Mouse (Mus musculus): ENCODE data around the gene Plekhg2.
A peak's percentile ranks its signal among the peaks of the same experiment; 100 is the strongest.

Gene Plekhg2

DNA sequence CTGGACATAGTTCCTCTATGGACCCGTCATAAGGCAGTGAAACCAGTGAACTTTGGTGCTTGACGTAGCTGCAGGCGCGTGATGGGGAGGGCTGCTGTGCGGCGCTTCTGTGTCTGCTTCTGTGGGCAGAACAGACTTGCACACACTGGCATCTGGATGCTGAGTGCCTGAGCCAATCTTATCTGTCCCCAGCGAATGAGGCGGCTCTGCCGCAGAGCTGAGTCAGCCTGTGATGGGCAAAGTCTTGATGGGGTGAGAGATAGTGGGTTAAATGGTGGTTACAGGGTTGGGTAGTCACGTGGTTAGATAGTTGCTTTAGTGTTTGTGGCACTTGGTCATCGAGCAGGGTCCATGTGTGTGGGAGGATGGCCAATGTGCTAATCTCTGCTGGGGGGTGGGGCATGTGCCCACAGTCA lies 10.6 kb upstream of the Plekhg2 start:
- peak; percentile 70 to 77 for DNase-seq (ENCODE audit: low spot score in 2 of 2)

DNA sequence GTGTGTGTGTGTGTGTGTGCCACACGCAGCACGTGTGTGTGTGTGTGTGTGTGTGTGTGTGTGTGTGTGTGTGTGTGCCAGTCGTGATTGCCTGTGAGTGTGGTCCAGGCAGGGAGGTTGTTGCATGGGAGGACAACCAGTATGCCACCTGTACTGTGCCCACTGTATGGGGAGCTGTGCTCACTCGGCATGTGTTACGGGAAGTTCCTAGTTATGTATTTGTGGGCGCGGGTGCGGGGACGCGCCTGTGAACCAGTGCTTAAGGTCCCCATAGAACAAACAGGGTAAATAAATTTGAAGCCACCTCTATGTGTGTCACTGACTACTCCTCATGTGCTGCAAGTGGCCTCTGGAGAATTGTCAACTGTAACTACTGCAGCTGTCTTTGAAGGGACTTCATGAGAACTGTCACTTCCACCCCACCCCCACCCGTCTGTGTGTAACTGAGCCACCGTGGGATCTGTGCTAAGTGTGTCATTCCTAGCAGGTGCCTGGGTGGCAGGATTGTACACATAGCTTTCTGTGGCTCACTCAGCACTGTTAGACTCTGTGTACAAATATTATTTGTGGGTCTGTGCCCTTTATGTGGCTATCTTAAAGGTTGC lies 10.1 kb upstream of the Plekhg2 start:
- DNase-seq (ENCODE audit: low spot score in 2 of 2): peak in 1 of 2 experiments; percentile 52

DNA sequence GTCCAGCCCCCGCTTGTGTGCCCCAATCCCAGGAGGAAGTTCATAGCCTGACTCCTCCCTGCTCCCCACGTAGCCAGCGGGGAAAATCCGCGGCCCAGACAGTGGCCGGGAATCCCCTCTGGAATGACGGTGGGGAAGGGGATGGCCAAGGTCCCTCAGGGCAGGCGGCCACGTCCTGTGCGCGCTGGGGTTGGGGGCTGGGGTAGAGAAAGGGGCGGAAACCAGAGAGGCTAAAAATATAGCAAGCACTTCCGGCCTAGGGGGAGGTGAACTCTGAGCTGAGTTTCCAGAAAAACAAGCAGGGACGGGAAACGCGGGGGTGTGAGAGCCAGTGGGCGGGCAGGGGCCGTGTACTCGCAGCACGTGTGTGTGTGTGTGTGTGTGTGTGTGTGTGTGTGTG lies 9.5 kb upstream of the Plekhg2 start:
- peak; percentile 94 for DNase-seq (ENCODE audit: low spot score in 2 of 2)

DNA sequence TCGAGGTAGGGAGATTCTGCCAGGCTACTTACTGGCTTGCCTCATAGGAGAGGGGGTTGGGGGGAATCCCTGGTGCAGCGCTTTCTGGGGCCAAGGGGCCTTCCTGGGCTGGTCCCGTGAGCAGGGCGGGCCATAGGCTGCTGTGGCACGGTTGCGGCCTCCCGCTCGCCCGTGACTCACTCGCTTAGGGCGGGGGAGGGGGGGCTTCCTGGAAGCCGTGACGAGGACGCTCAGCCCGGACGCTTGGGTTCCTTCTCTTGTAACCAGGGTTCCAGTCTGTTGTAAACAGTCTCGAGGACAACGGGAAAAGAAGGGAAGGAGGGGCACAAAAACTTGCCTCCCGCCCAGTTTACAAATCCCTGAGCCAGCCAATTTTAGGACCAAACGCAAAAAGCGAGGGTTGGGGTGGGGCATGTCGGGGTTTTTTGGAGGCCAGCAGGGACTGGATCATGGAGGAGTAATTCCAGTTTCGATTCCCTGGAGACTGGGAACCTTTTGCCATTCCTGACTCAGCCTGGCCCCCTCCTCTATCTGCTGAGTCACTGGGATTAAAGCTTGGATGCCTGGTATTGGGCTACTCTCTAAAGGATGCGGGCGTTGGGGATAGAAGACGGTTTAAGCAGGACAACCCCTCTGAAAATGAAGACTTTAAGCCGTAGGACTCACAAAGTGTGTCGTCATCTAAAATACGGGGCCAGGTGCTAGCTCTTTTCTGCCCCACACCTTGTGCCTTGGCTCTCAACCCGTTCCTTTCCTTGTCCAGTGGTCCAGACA lies 8.8 kb upstream of the Plekhg2 start:
- peak; percentile 77 to 82 for DNase-seq (ENCODE audit: low spot score in 2 of 2)

DNA sequence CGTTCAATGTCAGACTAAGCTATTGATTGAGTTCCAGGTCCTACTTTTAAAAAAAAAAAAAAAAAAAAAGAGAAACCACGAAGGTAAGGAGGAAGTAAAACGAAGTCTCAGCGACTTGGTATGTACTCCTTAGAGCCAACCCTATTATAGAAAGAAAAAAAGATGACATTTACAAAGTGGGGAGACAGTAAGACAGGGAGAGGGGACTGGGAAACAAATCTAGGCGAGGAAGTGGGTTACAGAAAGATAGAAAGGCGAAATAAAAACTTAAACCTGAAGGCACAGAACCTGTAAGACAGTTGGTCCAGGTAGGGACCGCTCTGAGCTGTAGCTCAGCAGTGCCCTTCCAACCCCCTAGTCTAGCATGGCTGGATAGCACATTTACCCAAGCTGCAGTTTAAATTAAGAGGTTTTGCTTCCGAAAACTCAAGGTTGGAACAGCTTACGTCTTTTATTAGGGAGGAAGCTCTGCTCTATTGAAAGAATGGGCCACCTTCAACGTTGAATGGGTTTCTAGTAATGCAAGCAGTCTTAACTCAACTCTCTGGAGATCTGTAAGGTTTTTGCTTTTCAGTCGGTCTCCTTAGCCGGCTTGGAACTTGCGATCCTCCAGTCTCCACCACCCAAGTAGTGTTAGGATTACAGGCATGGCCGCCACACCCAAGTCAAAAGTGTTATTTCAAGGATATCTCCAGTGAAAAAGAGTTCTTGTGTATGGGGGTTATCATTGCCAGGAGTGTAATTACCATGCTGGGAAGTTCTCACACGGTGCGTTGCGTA lies 8.0 kb upstream of the Plekhg2 start, which contains the start of gene Zfp36:
Gene Zfp36, minus strand, starts transcription at position 17 of the 780 bp plus-strand sequence.
- DNase-seq (ENCODE audit: low spot score in 2 of 2): no peak

DNA sequence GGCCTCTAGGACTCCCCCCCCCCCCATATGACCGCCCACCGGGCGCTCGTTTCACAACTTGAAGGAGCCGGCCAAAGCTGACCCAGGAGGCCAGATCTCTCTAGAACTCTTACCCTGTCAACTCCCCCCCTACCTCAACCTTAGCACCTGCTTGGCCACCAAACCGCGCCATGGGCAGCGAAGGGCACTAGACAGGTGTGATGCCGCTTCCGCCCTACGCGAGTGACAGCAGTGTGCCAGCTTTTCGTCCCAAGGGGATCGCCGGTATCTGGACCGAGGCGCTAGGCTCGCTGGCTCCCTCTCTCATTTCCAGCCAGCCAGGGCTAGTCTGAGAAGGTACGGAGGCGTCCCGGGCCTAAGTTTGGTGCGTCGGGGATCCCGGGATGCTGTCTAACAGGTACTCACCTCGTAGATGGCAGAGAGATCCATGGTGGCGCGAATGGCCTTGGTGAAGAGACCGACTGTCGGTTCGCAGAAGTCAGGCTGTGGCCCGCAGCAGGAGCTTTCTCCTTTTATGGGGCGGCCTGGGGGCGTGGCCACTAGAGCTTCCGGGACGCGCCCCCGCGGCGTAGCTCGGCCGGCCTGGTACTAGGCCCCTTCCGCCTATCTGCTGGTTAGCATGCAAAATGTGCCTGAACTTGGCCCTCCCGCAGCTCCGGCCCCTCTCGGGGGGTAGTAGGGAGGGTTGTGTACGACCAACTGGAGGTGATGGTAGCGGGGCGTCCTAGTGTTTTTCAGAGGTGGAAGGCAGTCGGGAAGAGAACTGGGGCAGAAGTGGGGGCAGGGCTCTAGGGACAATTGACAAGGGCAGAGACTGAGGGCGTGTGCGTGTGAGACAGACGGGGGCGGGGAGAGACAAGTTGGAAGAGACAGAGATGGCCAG lies 6.6 kb upstream of the Plekhg2 start:
- peak; percentile 90 to 97 for DNase-seq (ENCODE audit: low spot score in 2 of 2)

DNA sequence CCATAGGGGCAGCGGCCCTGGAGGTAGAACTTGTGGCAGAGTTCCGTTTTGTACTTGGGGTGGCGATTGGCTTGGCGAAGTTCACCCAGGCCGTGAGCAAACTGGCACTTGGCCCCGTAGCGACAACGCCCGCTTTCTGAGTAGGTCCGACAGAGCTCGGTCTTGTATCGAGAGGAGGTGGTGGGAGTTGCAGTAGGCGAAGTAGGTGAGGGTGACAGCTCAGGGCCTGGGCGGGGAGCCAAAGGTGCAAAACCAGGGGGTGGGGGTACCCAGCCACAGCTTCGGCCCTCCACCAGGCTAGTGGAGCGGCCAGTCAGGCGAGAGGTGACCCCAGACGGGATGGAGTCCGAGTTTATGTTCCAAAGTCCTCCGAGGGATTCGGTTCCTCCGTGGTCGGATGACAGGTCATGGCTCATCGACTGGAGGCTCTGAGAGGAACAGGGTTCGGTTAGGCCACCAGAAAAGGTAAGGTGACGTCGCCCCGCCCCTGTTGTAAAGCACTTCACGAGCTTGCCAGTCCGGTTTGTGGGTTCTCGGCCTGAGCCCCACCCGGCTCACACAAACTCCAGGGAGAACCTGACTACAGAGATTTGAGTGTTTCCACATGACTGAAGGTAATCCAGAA lies 5.8 kb upstream of the Plekhg2 start:
- peak in 1 of 2 experiments; percentile 40 for DNase-seq (ENCODE audit: low spot score in 2 of 2)

DNA sequence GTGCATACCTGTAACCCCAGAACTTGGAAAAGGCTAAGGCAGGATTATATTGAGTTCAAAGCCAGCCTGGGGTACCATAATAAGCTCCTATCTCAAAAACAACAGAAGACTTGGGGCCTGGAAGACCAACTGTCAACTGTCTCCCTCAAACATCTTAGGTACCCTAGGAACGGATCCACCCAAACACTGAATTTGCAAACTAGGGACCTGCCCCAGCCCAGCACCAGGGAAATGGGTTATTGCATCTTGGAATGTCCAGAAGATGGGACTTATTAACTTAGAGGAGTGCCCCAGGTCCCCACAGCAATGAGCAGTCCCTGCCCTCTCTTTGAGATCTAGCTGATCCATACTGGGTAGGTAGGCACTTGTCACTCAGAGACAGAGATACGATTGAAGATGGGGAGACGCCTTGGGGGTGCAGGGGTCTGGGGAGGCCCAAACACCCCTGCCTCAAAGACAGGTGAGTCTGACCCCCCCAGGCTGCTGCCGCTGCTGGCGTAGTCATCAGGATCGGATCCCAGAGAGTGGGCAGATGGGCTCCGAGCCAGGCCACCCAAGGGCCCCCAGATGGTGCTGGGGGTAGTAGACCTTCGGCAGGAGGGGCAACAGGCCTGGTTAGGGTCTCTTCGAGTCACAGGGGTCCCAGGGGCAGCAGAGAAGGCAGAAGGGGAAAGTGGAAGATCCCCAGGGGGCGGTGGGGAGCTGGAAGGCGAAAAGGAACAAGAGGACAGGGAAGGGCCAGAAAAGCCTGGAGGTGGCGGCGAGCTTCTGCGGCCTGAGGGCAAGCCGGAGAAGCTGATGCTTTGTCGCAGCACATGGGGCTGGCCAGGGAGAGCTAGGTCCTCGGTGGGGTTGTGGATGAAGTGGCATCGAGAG lies 5.0 kb upstream of the Plekhg2 start:
- DNase-seq (ENCODE audit: low spot score in 2 of 2): no peak

DNA sequence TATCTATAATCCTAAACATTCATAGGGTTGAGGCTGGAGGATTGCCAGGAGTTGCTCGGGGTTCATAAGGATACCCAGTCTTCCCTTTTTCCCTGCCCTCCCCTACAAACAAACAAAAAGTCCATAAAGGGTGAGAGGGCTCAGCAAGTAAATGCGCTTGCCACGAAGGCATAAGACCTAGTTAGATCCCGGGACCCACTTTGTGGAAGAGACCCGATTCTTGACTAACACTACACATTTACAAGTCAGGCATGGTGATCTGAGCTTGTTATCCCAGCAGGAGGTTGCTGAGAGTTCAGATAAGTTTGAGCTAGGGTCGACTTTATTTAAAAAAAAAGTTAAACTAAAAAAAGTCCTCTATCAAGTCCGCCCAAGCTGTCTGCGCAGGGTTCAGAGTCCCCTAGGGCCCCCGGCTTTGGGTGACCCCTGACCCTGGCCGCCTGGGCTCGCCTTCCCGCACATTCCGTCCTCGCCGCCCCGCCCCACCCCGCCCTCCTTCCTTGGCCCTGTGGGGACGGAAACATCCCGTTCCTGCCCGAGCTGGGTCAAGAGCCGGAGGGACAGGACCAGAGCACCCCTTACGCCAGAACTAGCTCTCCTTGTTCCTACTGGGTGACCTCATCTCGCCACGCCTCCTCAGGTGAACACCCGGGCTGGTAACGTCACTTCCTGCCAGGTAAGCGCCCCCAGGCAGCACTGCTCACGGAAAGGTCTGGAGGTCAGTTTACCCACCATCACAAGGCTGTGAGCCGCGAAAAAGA lies 3.8 kb upstream of the Plekhg2 start:
- DNase-seq (ENCODE audit: low spot score in 2 of 2): peak; percentile 34 to 48

DNA sequence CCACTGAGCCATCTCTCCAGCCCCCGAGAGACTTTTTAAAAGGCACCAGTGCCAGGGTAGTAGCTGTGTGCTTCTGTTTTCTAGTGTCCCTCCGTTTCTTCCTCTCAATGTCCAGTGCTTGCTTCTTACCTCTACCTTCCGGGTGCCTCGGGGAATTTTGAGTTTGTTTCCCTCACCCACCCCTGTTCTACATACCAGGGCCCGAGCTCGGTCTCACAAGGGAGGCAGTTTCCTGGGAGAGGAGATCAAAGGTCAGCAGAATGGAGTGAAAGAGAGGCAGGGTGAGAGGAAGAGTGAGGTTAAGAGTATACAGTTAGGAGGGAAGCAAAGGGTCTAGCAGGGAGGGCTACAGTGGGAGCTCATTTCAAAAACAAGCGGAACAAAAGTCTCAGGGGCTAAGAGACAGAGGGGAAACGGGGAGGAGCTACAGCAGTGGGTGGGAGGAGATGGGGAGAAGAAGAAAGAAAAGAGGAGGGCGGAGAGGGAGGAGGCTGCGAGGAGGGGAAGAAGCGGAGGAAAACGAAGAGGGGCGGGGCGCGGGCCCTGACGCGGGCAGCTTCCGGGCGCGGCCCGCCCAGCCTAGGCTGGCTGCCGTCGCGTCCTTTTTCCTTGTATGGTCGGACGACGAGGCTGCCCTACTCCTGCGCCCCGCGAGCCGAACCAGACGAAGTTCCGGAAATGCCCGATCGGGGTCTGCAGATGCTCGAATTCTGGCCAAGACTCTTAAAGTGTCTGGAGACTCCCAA lies 3.0 kb upstream of the Plekhg2 start:
- DNase-seq (ENCODE audit: low spot score in 2 of 2): peak; percentile 93 to 94

DNA sequence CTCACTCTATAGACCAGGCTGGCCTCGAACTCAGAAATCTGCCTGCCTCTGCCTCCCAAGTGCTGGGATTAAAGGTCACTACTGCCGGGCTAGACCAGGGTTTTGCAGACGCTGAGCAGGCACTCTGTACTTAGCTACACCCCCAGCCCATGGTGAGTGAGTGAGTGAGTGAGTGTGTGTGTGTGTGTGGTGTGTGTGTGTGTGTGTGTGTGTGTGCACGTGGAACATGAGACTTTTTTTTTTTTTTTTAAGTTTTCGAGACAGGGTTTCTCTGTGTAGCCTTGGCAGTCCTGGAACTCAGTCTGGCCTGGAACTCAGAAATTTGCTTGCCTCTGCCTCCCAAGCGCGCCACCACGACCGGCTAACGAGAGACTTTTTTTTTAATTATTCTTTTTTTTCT lies 2.2 kb upstream of the Plekhg2 start:
- no peak for DNase-seq (ENCODE audit: low spot score in 2 of 2)

DNA sequence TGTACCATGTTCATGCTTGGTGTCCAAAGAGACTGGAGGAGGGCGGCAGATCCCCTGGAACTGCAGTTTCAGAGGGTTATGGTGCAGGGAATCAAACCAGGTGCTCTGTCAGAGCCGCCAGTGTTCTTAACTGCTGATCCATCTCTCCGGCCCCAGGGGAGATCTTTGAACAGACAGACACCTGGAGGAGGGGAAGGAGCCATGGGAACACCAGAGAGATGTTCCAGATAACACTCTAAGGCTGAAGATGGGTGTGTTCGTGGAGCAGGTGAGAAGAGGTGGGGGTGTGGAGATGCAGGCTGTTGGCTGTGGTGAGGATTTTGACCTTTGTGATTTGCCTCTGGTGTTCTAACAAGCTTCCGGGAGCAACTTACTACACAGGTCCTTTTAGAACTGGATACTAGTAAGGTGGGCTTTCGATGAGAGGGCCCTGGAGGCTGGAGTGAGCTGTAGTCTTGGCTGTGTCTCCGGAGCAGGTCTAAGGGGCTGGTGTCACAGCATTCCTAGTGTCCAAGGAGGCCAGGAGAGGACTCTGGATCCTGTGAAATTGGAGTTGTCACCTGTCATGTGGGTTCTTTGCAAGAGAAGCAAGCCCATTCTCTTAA lies 1.6 kb upstream of the Plekhg2 start:
- no peak for DNase-seq (ENCODE audit: low spot score in 2 of 2)

DNA sequence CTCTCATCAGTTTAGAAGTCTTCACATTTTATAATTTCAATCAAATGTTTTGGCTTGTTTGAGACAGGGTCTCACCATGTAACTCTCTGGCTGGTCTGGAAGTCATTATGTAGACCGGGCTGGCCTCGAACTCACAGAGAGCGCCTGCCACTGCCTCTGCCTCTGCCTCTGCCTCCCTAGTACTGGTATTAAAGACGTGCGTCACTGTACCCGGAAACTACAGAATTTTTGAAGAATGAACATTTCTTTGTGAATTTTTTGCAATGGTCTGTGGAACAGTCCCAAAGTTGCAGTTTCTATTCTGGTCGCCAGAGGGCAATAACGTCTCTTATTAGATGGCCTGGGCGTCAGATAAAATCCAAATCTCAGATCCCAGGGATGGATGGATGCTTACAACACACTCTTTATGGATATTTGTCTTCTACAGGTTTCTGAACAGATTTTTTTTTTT lies 757 bp upstream of the Plekhg2 start:
- DNase-seq (ENCODE audit: low spot score in 2 of 2): peak; percentile 74 to 81

DNA sequence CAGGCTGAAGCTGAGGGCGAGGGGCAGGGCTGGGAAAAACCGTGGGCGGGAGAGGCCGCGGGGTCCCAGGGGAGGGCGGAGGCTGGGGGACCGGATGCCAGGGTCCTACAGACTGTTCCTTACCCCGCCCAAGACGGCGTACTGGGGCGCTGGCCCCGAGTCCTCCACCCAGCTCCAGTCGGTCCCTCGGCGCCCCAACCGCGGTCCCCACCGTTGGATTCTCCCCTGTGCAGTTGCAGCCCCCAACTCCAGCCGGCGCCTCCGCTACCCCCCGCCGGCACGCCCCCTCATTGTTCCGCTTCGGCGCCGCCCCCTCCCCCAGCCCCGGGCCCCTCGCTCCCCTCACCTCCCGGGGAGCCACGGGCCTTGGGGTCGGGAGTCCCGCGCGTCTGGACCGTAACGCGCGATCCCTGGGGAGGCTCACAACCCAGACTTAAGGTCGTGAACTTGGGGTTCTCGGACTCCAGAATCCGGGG lies 847 bp downstream of the Plekhg2 start:
- peak; percentile 76 for DNase-seq (ENCODE audit: low spot score in 2 of 2)

DNA sequence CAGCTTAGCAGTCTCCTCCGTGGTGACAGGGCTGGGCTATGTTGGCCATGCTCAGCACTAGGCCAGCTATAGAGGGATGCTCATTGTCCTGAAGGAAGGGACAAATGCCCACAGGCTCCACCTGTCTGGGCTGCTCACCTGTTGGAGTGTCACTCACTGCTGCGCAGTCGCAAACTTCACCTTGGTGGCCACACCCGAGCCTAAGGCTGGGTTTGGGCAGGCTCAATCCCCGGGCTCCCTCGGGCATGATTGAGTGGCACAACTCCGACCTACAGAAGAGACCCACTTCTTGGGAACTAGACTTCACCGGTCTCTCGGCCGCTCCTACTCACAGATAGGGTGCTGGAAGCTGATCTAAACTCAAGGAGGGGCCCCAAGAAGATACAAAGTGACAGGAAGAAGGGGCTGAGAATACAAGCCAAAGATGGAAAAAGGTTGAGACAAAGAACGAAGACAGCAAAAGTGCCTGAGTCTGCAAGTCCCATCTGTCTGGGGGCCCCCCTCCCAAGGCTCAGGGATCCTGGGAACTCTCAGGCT lies 1.4 kb downstream of the Plekhg2 start:
- DNase-seq (ENCODE audit: low spot score in 2 of 2): peak in 1 of 2 experiments; percentile 35

DNA sequence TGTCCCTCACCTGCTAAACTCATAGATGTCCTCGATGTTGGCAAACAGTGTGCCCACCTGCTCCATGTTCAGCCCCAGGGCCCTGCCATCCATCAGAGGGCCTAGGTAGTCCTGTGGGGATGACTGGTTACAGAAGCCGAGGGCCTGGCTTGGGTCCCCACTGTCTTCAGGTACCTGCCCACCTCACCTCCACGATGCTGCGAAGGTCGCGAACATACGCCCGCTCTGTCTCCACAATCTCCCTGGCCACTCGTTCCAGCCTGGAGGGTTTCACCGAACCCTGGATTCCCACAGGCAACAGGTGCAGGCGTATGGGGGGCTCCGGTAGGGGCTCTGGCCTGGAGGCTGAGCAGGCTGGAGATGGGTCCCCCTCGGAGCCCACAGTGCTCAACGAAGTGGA lies 2.3 kb downstream of the Plekhg2 start:
- no peak for DNase-seq (ENCODE audit: low spot score in 2 of 2)

DNA sequence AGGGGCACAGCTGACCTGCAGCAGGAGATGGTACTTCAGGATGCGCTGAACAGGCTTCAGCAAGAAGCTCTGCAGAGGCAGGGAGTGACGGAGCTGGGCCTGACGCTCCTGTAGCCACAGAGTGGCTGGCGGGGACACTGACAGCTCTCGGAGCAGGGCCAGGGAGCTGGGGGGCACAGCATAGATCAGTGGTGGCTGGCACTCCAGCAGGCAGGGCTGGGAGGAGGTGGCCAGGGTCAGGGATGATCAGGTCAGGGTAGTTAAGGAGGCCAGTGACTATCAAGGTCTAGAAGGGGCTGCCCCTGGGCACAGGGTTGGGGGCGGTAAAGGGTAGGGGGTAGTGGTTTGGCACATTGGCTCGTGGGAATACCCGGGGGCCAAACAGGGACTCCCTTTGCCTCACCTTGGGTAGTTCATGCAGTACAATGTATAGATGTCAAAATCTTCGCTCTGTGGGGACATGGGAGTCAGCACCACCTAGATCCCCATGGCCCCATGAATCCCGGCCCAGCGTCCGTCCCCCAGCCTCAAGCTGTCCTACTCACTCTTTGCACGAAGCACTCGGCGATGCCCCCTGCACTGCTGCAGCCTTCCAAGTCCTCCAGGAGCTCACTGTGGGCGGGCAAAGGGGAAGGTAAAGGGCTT lies 4.0 kb downstream of the Plekhg2 start:
- no peak for DNase-seq (ENCODE audit: low spot score in 2 of 2)

Data from thymus, postnatal 10 days (tissue).